Mouse (Mus musculus) adrenal gland, postnatal 25 days (tissue): ENCODE data around the gene Crmp1. TPM values are rescaled to one million over a fixed set of nuclear protein-coding genes. Genes with fewer than 3 reads are reported as not detected.
A peak's percentile ranks its signal among the peaks of the same experiment; 100 is the strongest.

Experiments
- DNase-seq: peaks from one replicate; pipeline ENCODE4 v3.0.0; 2021; ENCODE audit warnings: mixed read lengths
- total RNA-seq: library from RNA; stranded (reverse); gene quantifications from 2 replicates; pipeline ENCODE4 v1.2.3, GENCODE M21; 2021

Crmp1 gene
- total RNA-seq, 1 experiment from 2014 or later: 9.5 TPM

DNA sequence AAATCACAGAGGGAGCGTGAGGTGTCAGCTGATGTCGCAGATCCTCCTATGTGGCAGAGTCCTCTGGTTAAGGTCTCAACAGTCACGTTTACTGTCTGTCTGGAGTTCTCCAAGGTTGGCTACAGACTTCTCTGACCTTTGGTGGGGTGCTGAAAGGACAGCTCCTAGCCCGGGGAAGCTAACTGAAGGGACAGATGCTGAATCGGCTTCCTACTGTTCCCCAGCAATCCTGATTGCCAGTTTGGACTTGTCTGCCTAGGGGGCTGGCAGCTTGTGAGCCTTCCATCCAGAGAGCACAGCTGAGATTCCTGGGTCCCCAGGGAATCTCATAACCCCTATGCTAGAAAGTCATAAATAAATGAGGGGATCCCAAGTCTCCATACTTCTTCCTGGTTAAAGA lies 1.2 kb upstream of the Crmp1 start:
- no peak for DNase-seq

DNA sequence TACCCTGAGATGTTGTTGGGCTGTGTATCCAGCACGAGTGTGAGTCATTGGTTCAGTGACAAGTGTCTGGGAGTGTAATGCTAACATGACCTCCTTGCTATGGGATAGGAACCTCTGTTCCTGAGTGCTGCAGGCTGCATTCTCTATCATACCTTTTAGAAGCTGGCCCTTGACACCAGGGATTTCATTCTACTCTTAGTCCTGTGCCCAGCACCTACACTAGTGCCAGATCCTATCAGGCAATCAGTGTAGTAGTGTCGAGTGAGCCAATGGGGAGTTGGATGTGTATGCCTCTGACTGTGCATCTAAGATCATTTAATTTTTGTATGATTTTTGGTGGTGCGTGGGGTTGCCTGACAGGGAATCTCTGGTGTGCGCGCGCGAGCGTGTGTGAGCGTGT lies 516 bp upstream of the Crmp1 start:
- DNase-seq: no peak

DNA sequence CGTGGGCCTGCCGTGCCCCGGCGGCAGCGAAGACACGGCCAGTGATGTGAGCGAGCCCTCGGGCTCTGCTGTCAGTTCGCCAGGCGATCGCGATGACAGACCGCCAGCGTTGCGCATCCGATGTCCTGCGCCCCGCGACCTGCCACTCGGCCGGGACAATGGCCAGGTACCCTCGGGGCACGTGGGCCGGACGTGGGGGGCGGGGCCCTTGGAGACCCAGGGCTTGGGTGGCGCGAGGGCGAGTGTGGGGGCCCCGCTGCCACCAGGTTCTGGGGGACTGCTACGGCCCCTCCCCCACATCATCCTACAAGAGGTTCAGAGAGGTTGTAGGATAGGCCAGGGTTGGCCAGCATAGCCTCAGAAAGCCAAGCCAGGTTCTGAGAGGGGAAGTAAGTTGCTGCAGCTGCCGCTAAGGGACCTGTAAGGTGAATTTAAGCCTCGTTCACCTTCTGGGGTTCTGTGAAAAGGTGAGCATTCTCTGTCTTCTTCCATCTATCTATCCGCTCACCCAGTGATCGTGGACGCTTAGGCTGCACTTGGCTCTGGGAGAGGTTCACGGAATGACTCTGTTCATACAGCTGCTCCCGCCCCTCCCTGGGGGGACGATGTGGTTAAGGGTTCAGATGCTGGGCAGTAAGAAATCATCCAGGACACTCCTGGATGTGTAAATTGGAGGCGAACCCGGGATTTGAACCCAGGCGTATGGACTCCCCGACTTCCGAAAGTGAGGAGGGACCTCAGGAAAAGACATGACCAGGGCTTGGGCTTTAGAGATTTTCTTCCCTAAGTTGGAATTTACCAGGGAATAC lies 824 bp downstream of the Crmp1 start:
- DNase-seq: no peak

DNA sequence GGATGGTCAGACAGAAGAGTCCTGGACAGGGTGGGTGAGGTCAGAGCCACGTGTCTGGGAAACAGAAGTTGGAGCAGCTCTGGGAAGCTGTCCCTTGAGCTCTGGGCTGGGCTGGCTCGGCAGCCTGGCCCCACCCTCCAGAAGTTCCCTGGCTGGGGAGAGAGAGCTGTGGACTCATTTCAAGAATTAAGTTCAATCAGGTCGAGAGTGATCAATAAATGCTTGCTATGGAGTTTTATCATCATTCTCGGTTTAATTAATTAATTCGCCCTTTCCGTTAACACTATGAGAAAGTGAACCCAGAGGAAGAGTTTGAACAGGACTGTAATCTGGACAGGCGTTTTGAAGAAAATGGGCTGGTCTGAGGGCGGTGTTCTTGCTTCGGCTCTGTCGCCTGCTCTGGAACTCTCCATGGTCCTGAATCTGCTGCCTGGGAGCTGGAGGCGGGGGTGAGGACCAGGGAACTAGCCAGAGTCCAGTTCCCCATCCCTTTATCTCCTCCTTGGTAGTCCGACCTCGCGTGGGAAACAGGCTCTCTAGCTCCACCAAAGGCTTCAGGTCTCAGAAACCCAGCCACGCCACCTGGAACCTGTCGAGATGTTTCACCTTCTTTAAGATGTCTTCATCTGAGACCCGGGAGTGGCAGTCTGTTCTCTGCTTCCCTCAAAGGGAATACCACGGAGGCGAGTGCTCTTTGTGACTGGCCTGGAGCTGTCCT lies 1.6 kb downstream of the Crmp1 start:
- DNase-seq: peak; percentile 75

DNA sequence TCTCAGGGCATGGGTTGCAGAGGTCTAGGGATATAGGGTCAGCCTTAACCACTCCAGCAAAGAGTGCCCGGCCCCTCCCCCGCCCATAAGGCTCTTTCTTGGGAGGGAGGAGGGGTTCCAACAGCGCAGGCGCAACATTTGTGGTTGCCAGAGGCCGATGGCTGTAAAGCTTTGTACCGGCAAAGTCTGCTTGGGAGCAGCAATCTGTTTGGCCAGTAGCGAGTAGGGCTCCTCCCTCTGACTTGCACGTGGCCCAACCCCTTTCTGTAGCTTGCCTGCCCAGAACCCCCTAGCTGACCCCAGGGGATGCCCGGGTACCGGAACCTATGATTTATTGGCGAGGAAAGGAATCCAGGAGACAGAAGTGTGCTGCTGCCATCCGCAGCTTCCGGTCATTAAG lies 2.4 kb downstream of the Crmp1 start:
- DNase-seq: no peak

DNA sequence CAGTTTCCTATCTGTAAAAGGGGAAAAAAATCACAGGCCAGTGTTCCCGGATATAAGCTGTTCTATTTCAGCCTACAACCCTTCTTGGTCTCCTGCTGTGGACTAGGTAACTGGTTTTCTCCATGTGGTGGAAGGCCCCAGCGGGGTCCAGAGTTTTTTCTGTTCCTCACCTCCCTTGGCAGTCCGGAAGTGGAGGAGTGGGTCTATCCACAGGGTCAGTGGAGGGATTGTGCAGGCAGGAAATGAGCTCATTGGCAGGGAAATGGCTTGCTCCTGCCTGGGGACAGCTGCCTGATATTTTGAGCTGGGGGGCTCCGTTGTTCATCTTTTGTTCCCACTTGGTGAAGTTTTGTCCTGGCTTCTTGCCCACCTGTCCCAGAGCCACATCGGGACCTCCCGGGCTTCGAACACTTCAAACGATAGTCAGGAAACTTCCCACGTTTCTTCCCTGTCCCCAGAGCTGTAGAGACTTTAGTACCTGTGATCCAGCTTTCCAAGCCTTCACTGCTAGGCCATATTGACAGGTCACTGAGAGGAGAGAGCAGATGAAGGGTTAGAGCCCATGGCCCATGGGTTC lies 3.0 kb downstream of the Crmp1 start:
- no peak for DNase-seq

DNA sequence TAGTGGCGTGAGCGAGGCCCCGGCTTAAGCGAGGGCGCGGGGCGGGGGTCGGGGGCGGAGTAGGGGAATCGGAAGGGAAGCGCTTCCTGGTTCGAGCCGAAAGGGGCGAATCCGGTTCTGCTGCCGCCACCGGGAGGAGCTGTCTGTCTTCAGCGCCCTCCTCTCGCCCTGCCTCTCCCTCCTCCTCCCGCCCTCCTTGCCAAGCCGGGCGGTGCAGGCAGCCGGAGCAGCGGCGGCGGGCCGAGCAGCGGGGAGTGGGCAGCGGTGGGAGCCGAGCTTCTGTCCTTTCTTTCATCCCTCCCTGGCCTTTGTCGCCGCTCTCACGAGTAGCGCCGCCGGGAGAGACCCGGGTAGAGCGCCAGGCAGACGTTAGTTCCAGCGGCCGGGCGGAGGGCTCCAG lies 3.9 kb downstream of the Crmp1 start:
- peak; percentile 45 for DNase-seq

DNA sequence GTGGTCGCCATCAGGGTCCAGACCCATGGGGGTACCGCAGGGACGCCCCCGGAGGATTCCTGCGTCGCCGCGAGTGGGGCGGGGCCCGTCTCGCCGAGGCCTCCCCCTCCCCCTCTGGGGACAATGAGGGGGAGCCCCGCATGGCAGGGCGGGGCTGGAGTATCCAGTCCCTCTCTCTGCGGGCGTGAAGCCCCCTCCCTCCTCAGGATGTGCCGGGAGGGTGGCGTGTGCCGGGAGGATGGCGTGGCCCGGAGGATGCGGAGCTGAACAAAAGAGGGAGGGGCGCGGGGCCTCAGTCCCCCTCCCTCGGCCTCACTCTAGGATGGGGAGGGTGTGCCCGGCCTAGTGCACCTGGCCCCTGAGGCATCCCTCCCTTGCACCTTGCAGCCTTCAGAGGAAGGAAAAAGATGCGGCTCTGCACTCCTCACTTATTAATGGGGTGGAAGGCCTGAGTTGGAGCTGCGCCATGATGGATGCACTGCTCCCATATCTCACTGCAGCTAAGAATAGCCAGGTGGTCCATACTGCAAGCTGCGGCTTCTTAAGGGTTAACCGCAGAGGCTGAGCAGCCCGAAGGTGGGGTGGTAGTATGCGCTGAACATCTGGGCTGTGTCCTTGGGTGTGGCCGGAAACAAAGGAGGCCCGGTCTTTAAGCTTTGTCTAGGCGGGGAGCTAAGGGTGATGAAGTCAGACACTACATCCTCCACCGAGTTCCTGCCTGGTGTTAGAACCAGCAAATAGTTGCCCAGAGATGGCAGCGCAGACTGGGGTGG lies 4.6 kb downstream of the Crmp1 start:
- no peak for DNase-seq

DNA sequence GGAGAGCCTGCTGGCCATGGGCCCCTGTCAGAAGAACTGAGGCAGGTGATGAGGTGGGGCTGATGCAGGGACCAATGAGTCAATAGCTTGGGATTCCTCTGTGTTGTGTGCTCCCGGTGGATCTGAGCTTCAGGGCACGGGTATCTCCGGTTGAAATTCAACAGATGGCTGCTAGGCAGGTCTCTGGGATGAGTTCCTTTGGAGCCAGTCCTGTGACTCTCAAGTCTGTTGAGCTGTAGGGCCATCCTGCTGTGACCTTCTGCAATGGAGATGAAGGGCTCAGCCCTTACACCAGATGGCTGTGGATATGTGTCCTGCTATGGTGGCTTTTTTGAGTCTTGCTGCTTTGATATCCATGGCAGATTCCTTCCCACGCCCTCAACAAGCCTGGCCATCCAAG lies 5.7 kb downstream of the Crmp1 start:
- no peak for DNase-seq

DNA sequence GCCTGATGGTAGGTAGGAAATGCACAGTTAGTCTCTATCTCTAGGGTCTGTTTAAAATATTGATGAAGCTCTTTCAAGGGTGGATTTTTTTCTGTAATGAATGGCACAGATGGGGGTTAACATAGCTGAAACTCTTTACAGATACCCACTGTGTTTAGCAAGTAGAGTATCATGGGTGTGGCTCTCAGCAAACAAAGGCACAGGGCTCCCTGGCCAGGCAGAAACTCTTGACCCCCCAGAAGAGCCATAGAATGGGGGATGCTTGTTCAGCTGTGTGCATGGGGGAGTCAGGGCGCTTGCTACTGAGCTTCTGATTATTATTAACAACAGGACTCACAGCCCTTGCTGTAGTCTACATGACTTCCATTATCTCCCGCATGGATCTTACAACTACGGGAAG lies 7.1 kb downstream of the Crmp1 start:
- no peak for DNase-seq

DNA sequence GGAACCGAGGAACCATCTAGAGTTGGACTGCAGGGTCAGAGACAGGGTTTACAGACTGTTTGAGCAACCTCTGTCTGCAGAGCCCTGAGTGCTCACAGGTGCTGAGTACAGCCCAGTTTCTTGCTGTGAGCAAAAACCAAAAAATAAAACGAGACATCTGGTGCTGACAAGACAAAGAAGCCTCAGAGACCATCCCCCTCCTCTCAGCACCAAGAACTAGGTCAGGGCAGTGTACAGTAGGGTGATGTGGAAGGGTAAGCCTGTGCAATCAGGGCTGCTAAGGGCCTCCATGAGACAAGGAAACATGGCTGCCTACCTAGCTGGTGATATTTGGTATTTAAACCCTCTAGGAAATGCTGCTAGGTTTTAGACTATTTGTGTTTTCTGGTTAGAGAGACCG lies 9.9 kb downstream of the Crmp1 start:
- no peak for DNase-seq

DNA sequence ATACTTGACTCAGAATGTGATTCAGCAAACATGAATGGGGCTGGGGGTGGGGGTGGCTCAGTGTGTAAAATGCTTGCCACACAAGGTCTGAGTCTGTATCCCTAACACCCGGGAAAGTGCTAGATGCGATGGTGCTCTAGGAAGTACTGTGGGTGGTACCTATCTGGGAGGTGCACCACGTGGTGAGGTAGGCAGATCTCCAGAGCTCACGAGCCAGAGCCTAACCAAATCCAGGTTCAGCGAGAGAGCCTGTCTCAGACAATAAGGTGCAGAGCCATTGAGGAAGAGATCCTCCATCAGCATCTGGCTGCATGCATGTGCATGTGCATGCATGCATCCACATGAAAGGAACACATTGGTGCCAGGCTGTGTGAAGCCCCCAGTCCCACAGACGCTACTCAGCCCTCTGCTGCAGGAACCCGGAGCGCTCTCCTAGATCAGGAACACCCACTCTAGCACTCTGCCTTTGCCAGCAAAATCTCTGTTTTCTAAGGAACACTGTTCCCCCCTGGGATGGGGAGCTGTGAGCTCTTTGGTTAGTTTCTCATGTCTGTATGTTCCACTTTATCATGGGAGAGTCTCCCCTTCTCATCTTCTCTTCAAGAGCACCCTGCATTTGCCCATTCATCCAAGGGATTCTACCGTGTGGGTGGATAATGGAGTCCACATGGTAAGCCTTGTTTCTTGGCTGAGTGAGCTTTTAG lies 10.5 kb downstream of the Crmp1 start:
- no peak for DNase-seq

DNA sequence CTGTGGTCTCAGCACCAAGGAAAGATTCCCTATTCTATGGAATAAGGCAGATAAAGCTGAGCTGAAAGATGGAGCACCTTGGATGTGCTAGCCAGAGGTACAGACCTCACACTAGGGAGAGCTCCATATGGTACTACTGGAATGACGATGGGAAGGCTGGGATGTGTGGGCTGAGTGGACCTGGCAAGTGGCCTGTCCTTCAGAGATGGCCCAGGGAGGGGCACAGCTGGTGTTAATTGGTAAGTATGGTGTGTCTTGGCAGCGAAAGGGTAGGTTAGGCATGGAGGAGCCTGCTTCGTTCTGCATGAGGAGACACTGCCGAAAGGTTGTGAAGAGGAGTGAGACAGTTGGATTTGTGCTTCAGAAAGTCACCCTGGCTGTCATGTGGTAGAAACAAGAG lies 12.8 kb downstream of the Crmp1 start:
- DNase-seq: no peak

DNA sequence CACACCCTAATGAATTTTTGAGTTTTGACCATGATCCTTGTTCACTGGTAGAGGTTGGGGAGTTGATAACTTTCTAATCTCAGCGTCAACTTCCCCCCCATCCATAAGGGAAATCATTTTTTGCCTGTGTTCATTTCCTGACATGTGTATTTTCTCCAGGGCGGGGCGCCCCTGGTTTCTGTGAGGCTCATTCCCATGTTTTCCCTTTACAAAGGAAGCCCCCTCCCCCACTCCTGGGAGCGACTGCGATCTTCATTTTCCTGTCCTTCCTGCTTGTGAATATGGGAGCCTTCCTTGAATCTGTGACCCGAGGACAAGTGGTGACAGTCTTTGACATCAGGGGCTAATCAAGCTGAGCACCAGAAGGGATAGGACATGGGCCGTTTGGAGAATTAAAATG lies 15.1 kb downstream of the Crmp1 start:
- DNase-seq: no peak

DNA sequence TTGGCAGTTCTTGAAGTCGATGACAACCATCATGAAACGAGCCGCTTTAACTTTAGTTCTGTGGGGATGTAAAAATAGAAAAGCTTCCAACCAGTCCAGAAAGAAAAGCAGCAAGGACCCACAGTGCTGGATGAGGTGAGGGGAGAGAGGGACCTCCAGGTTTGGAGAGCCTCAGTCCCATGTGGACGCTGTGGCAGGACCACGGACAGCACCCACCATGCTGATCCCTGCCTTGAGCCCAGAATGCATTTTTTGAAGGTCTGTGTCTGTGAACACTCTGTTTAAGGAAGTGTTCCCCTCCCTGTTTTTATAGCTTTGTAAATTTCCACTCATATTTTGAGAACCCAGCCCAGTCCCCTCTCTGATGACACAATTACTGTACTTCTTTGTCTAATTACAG lies 15.5 kb downstream of the Crmp1 start:
- DNase-seq: peak; percentile 60

DNA sequence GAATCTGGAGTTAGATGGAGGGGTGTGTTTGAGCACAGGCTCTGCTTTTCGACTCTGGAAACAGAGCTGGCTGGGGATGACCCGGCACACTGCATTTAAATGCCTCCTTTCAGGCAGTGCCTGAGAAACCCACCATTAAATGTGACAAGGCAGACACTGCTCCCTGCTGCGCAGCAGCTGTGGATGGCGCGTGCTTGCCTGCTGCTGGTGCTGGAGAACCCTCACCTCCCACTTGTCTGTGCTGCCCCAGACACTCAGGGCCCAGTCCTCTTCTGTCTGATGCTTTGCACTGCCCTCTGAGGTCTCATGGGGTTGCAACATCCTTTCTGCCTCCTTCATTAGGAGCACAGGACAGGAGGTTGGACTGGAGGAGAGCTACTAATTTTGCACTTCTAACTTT lies 20.0 kb downstream of the Crmp1 start:
- no peak for DNase-seq

DNA sequence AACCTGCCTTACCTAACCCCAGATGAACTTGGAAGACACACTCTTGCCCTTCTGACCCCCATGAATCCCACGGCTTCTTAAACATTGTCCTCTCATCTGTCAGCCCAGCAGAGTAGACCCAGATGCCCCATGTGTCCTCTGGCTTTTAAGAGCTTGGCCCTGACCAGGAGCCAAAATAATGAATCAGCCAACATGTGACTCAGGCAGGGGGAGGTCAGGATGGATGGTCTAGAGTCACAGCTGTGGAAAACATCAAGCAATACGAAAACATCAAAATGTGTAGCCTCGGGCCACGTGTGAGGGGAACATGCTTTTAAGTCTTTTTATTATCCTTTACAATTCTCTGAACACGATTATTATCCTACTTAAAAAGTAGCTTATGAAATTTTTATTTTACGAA lies 22.1 kb downstream of the Crmp1 start:
- DNase-seq: peak; percentile 43

DNA sequence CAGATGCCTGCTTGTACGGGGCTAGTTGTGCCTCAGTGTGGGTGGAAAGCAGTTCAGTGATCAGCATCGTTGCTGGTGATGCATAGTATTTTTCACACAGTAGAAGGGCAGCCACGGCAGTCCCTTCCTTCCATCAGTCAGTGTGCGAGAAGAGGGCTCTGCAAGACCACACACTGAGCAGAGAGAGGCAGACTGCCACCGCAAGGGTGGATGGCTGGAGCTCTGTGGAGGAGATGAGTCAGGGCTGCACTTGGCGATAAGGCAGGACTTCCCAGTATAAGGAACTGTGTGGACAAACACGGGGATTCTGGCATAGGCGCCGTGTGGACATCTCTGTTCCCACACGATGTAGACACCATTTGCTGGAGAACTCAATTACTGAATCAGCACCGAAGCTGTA lies 39.3 kb downstream of the Crmp1 start:
- DNase-seq: no peak

DNA sequence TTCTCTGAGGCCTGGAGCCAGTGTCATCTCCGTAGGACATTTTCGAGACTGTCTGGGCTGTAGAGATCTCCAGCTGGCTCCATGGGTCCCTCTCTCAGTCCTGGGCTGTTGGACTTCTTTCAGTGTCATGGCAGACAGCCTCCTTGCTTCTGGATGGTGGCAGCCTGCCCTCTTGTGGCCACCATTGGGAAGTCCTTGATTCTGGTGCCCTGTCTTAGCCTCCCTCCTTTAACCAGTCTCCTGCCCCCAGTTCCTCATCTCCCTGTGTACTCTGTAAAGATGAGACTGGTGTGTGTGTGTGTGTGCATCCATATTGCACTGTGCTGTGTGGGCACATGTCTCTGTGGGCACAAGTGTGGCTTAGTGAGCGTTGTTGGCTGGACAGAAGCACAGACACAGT lies 46.6 kb downstream of the Crmp1 start:
- peak; percentile 51 for DNase-seq

DNA sequence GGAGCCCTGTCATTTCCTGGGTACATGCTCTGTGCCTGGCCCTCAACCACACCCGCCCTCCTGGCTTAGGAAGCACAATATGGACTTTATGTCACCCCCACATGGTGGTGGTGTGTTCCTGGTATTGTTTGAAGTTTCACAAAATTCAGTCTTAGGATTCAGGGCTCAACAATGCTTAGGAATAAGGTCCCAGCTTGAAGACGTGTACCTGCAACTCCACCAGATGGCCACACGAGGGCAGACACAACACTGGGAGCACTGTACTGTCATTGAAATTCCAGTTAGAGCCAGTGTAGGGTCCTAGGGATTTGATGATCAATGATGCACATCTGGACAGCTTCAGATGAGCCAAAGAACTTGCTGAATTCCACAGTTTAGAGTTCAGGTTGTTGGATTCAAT lies 47.5 kb downstream of the Crmp1 start:
- DNase-seq: peak; percentile 23

DNA sequence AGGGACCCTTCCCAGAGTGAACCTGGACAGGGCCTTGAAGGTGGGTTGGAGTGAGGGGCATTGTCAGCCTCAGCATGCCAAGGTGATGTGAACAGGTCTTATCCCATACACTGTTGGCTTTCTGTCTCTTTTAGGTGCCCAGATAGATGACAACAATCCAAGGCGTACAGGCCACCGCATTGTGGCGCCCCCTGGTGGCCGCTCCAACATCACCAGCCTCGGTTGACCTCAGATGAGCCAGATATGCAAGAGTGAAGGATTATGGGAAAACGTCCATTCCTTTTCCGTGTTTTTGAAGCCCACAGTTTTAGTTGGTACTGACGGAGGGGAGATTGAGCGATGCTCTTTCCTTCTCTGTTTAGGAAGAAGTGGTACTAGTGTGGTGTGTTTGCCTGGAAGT lies 49.2 kb downstream of the Crmp1 start:
- no peak for DNase-seq

DNA sequence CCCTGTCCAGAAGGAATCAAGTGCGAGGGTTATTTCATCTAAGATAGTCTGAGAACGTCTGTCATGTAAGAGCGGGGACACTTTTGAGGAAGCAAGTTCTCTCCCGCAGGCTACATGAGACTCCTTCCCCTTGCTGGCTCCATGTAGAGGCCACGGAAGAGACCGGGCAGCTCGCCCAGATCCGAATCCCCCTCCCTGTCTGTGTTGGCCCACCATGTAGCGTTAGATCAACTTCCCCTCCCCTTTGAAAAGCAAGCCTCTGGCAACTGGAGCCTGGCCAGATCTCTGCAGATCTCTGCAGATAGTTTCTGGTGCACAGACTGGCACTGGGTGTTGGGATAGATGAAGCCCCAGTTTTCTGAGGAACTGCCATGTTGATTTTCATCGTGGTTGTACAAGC lies 55.0 kb downstream of the Crmp1 start:
- DNase-seq: no peak
